Mouse (Mus musculus): ENCODE measurements around the gene Fbxl18.

GRCm38 (mm10) chr5:142886181-142886580, 9.0 kb downstream of the Fbxl18 start:
- TF ChIP-seq POLR2A (IDR thresholded peaks at IDR 0.05; ENCODE audit: insufficient read depth, low read depth, low read length) (no peak), CTCF (IDR thresholded peaks at IDR 0.05) (no peak), EP300 (IDR thresholded peaks at IDR 0.05; ENCODE audit: insufficient read depth, low read depth, low read length) (no peak)
